Mouse (Mus musculus): ENCODE data around the gene Lztfl1. TPM values are rescaled to one million over a fixed set of nuclear protein-coding genes. Genes with fewer than 3 reads are reported as not detected.

Lztfl1 gene
- total RNA-seq (2012; rRNA removed): 17.6 and 17.8 TPM in 2 replicates
- 25.6 and 35.7 TPM in 2 replicates for total RNA-seq (2014; rRNA removed)
- polyA plus RNA-seq (2012; ENCODE audit: insufficient read length, low read depth): 28.3 and 36.7 TPM in 2 replicates

DNA sequence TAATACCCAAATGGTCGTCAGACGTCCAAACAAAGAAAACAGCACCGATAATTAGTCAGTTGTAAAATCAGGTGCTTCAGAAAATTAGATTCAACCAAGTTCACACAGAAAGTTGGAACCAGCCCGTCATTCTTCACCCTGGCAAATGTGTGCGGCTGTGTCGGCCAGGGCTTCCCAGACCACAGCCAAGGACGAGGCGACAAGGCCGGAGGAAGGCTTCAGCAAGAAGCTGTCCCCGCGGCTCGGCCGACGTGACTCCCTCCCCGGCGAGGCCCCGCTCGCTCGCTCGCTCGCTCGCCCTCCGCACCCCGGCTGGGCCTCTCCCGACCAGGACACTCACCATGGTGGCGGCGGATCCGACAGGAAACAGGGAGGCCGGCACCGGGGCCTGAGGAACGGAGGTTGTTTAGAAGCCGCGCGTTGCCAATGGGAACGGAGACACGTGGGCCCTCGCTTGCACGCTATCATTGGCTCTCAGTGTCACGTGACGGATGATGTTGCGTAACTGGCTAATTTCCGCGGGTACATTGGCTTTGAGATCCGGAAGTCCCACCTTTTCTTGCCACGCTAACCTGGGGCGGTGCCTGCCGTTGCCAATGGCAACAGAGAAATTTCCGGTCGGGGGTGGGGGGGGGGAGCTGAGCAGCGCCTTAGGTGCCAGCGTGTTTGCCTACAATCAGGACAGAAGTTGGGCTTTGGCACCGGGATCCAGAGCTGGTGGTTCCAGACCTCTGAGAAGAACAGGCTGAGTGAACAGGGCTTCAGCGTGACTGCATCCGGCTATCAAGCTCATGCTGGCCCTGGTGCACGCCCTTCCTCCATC is at the start of gene Lztfl1:
Gene Lztfl1 (minus strand): TSS at position 512 of the 823 bp plus-strand sequence.
- Histone ChIP-seq H3K27ac (ENCODE audit: insufficient read depth, low read depth) (no peak within 1 kb of the TSS), H3K79me2 (replicated peaks; ENCODE audit: control insufficient read depth, extremely low read depth, insufficient read depth, poor library complexity, severe bottlenecking) (peaks cover 5% of the 10 kb centered on the region; the same call in 1 of the 2 replicates), H3K9ac (ENCODE audit: insufficient read depth, low read depth) (peak within 1 kb of the TSS; percentile 71), H3K27me3 (replicated peaks) (peaks cover 2% of the 10 kb centered on the region), H3K4me1 (ENCODE audit: control insufficient read depth in 1 of 2, insufficient read depth in 2 of 2) (peaks cover 5 to 14% of the 10 kb centered on the region in 2 experiments; a peak in 3 of 4 replicates), H3K36me3 (replicated peaks in 1 of 2; ENCODE audit: control insufficient read depth in 1 of 2, insufficient read depth in 1 of 2, low read length in 1 of 2) (peaks cover 0 to under 1% of the 10 kb centered on the region in 2 experiments), H3K4me2 (ENCODE audit: insufficient read depth, low read depth, poor library complexity, severe bottlenecking) (peak within 1 kb of the TSS; percentile 57; the same call in 1 of the 2 replicates), H3K4me3 (replicated peaks in 1 of 3; ENCODE audit: low read depth in 2 of 3, low read length in 2 of 3, poor library complexity in 1 of 3) (peak within 1 kb of the TSS; percentile 83 to 93 (median 87)), H3K9me3 (replicated peaks; ENCODE audit: low read length) (no peaks in the 10 kb centered on the region)
- peak; percentile 99 for DNase-seq (ENCODE audit: extremely low read depth)
- dilution Hi-C loops (cut with MboI; ENCODE audit: extremely low pct_ligation_motif_present, extremely low pct_unique_long_range_greater_than_20kb, low sequenced_read_pairs): no loop called here
- in situ Hi-C loops (cut with MboI; ENCODE audit: low pct_ligation_motif_present, low pct_unique_long_range_greater_than_20kb, low sequenced_read_pairs): loop anchor here (10.0 kb wide), 1 partner anchor 47 kb away; no protein-coding TSS in a partner anchor
- TF ChIP-seq USF2 (conservative IDR thresholded peaks at IDR 0.05; ENCODE audit: low read depth, low read length) (peak; percentile 99), TCF12 (IDR thresholded peaks at IDR 0.05; ENCODE audit: low read depth, low read length) (0 out of 2 replicates have a peak, but pooled peaks have one; percentile 55), HCFC1 (IDR thresholded peaks at IDR 0.05; ENCODE audit: low read depth, low read length) (peak; percentile 84), CTCF (conservative IDR thresholded peaks at IDR 0.05 in 1 of 2, IDR thresholded peaks at IDR 0.05 in 1 of 2; ENCODE audit: low read depth in 2 of 2, low read length in 2 of 2) (no peak), GABPA (IDR thresholded peaks at IDR 0.05; ENCODE audit: insufficient replicate concordance, low read depth, low read length) (no peak; the same call in 1 of the 2 replicates), BHLHE40 (IDR thresholded peaks at IDR 0.05; ENCODE audit: low read depth, low read length) (peak; percentile 59; the same call in 1 of the 2 replicates), CHD1 (IDR thresholded peaks at IDR 0.05; ENCODE audit: low read depth, low read length) (no peak), SMC3 (IDR thresholded peaks at IDR 0.05; ENCODE audit: low read depth, low read length) (no peak), ETS1 (conservative IDR thresholded peaks at IDR 0.05; ENCODE audit: low read depth, low read length) (no peak), PAX5 (IDR thresholded peaks at IDR 0.05; ENCODE audit: low read length) (no peak), ZKSCAN1 (IDR thresholded peaks at IDR 0.05; ENCODE audit: borderline replicate concordance, low read depth, low read length) (no peak), POLR2A (IDR thresholded peaks at IDR 0.05; ENCODE audit: low read depth, low read length) (peak; percentile 65), NRF1 (IDR thresholded peaks at IDR 0.05; ENCODE audit: low read depth, low read length) (0 out of 2 replicates have a peak, but pooled peaks have one; percentile 41), ZNF384 (IDR thresholded peaks at IDR 0.05; ENCODE audit: low read depth, low read length) (no peak), MXI1 (IDR thresholded peaks at IDR 0.05; ENCODE audit: low read depth, low read length) (peak; percentile 99), MAFK (IDR thresholded peaks at IDR 0.05; ENCODE audit: insufficient replicate concordance, low read length) (no peak), IRF4 (IDR thresholded peaks at IDR 0.05; ENCODE audit: low read depth, low read length) (peak; percentile 40; the same call in 1 of the 2 replicates), CHD2 (IDR thresholded peaks at IDR 0.05; ENCODE audit: low read length) (no peak; the same call in 1 of the 2 replicates), JUN (IDR thresholded peaks at IDR 0.05; ENCODE audit: insufficient read depth, low read depth, low read length) (no peak), E2F4 (IDR thresholded peaks at IDR 0.05; ENCODE audit: insufficient replicate concordance, low read depth, low read length) (no peak), MYC (IDR thresholded peaks at IDR 0.05; ENCODE audit: low read depth, low read length) (peak; percentile 48; the same call in 1 of the 2 replicates), POLR2AphosphoS2 (IDR thresholded peaks at IDR 0.05; ENCODE audit: low read depth, low read length) (no peak), RCOR1 (conservative IDR thresholded peaks at IDR 0.05; ENCODE audit: low read depth, low read length) (no peak), RAD21 (IDR thresholded peaks at IDR 0.05; ENCODE audit: low read depth, low read length) (no peak), ZC3H11A (IDR thresholded peaks at IDR 0.05; ENCODE audit: low read depth, low read length) (no peak), SIN3A (IDR thresholded peaks at IDR 0.05; ENCODE audit: low read length) (peak; percentile 100), KAT2A (IDR thresholded peaks at IDR 0.05; ENCODE audit: insufficient replicate concordance, low read length) (peak; percentile 60; the same call in 1 of the 2 replicates), UBTF (IDR thresholded peaks at IDR 0.05; ENCODE audit: low read depth, low read length) (no peak), EP300 (IDR thresholded peaks at IDR 0.05; ENCODE audit: low read length) (no peak), USF1 (IDR thresholded peaks at IDR 0.05; ENCODE audit: low read depth, low read length) (peak; percentile 99), MEF2A (IDR thresholded peaks at IDR 0.05; ENCODE audit: borderline replicate concordance, low read depth, low read length) (peak; percentile 40; the same call in 1 of the 2 replicates), MAZ (IDR thresholded peaks at IDR 0.05; ENCODE audit: low read depth, low read length) (peak; percentile 84), ELF1 (IDR thresholded peaks at IDR 0.05; ENCODE audit: low read depth, low read length) (peak; percentile 88), NELFE (IDR thresholded peaks at IDR 0.05; ENCODE audit: low read depth, low read length) (no peak; the same call in 1 of the 2 replicates), TBP (conservative IDR thresholded peaks at IDR 0.05; ENCODE audit: low read depth, low read length) (no peak), ZMIZ1 (IDR thresholded peaks at IDR 0.05; ENCODE audit: low read depth, low read length) (no peak), JUND (conservative IDR thresholded peaks at IDR 0.05; ENCODE audit: low read depth, low read length) (no peak)
